Mouse (Mus musculus) thymus, postnatal 25 days (tissue): ENCODE measurements around the gene Celf5.

Source experiments
- DNase-seq: peaks from one replicate; pipeline ENCODE4 v3.0.0; 2022

Celf5 gene

GRCm38 (mm10) chr10:81482533-81482889 is at the start of gene Celf5:
TSS of gene Celf5 (minus strand) at chr10:81482709.
- peak; percentile 71 for DNase-seq

GRCm38 (mm10) chr10:81526779-81527178 is 44.3 kb upstream of the Celf5 start:
- DNase-seq = peak; percentile 88

- DNase-seq = no peak
Measured at GRCm38 (mm10) chr10:81525017-81525694, 42.6 kb upstream of the Celf5 start.

GRCm38 (mm10) chr10:81524051-81524605 is 41.6 kb upstream of the Celf5 start, which contains the start of gene Gna15:
TSS of gene Gna15 (minus strand) at chr10:81524225.
- DNase-seq = no peak

- DNase-seq = no peak
Measured at GRCm38 (mm10) chr10:81523570-81523969, 41.1 kb upstream of the Celf5 start.

GRCm38 (mm10) chr10:81523142-81523541 is 40.6 kb upstream of the Celf5 start:
- no peak for DNase-seq

- no peak for DNase-seq
Measured at GRCm38 (mm10) chr10:81519978-81520365, 37.5 kb upstream of the Celf5 start.

- DNase-seq = no peak
Measured at GRCm38 (mm10) chr10:81519227-81519977, 36.9 kb upstream of the Celf5 start.

GRCm38 (mm10) chr10:81518546-81518945 is 36.0 kb upstream of the Celf5 start:
- DNase-seq = peak; percentile 84

GRCm38 (mm10) chr10:81517227-81517626 is 34.7 kb upstream of the Celf5 start:
- no peak for DNase-seq

GRCm38 (mm10) chr10:81513798-81514197 is 31.3 kb upstream of the Celf5 start:
- DNase-seq = no peak

GRCm38 (mm10) chr10:81510246-81510810 is 27.8 kb upstream of the Celf5 start:
- peak; percentile 24 for DNase-seq

- no peak for DNase-seq
Measured at GRCm38 (mm10) chr10:81507691-81508489, 25.4 kb upstream of the Celf5 start.

GRCm38 (mm10) chr10:81507095-81507494 is 24.6 kb upstream of the Celf5 start:
- DNase-seq = no peak

GRCm38 (mm10) chr10:81505016-81505664 is 22.6 kb upstream of the Celf5 start:
- DNase-seq = no peak

- DNase-seq = peak; percentile 92
Measured at GRCm38 (mm10) chr10:81502658-81503057, 20.1 kb upstream of the Celf5 start.

- no peak for DNase-seq
Measured at GRCm38 (mm10) chr10:81501863-81502262, 19.4 kb upstream of the Celf5 start.

- DNase-seq = no peak
Measured at GRCm38 (mm10) chr10:81500032-81500431, 17.5 kb upstream of the Celf5 start, which contains the start of gene S1pr4. TSS of gene S1pr4 (minus strand) at chr10:81500132.

- DNase-seq = peak; percentile 85
Measured at GRCm38 (mm10) chr10:81499250-81499901, 16.9 kb upstream of the Celf5 start.

- peak; percentile 39 for DNase-seq
Measured at GRCm38 (mm10) chr10:81498316-81499249, 16.1 kb upstream of the Celf5 start.
